Mouse (Mus musculus) cerebellum, adult 8-10 months (tissue): ENCODE data around the gene Ppid.
"Not testable (repeated sequence)": the region's sequence is repeated elsewhere in the genome, so short reads cannot be mapped to it uniquely, and the experiment has no call there.

ENCODE experiments used
- DNase-seq: peaks from one replicate; pipeline ENCODE4 v3.0.0; 2022

The Ppid gene

GRCm38 (mm10) chr3:79573376-79573775 is 17.8 kb upstream of the Ppid start:
- DNase-seq, result not testable (repeated sequence)

GRCm38 (mm10) chr3:79574336-79574735 is 16.8 kb upstream of the Ppid start:
- DNase-seq, result no peak

- DNase-seq, result no peak
Measured at GRCm38 (mm10) chr3:79575576-79576467, 15.3 kb upstream of the Ppid start.

GRCm38 (mm10) chr3:79576468-79576816 is 14.7 kb upstream of the Ppid start:
- no peak for DNase-seq

GRCm38 (mm10) chr3:79576865-79577264 is 14.3 kb upstream of the Ppid start:
- DNase-seq, result no peak

GRCm38 (mm10) chr3:79577606-79578005 is 13.5 kb upstream of the Ppid start:
- DNase-seq, result no peak

- no peak for DNase-seq
Measured at GRCm38 (mm10) chr3:79578164-79578563, 13.0 kb upstream of the Ppid start.

- no peak for DNase-seq
Measured at GRCm38 (mm10) chr3:79579891-79580575, 11.1 kb upstream of the Ppid start.

- DNase-seq, result peak; percentile 94
Measured at GRCm38 (mm10) chr3:79586804-79587203, 4.3 kb upstream of the Ppid start.

- no peak for DNase-seq
Measured at GRCm38 (mm10) chr3:79589671-79590070, 1.5 kb upstream of the Ppid start.

GRCm38 (mm10) chr3:79591793-79592471 is 790 bp downstream of the Ppid start:
- DNase-seq, result no peak

- DNase-seq, result no peak
Measured at GRCm38 (mm10) chr3:79595468-79595867, 4.3 kb downstream of the Ppid start.

- DNase-seq, result no peak
Measured at GRCm38 (mm10) chr3:79609886-79610285, 18.7 kb downstream of the Ppid start.

GRCm38 (mm10) chr3:79627484-79628181 is 36.5 kb downstream of the Ppid start:
- DNase-seq, result no peak

- DNase-seq, result no peak
Measured at GRCm38 (mm10) chr3:79628182-79628560, 37.0 kb downstream of the Ppid start.

- peak; percentile 96 for DNase-seq
Measured at GRCm38 (mm10) chr3:79628561-79629415, 37.6 kb downstream of the Ppid start, which contains the start of gene 4930579G24Rik. Gene 4930579G24Rik, plus strand, starts transcription at chr3:79629079.

GRCm38 (mm10) chr3:79629416-79629730 is 38.2 kb downstream of the Ppid start, which contains the start of gene Etfdh:
Gene Etfdh, minus strand, starts transcription at chr3:79629500.
- peak; percentile 83 for DNase-seq

GRCm38 (mm10) chr3:79652129-79652528 is 61.0 kb downstream of the Ppid start:
- no peak for DNase-seq
